Mouse (Mus musculus) small intestine, adult 2 months (tissue): ENCODE measurements around the gene Rasgrf1. TPM values are rescaled to one million over a fixed set of nuclear protein-coding genes. Genes with fewer than 3 reads are reported as not detected.

ENCODE experiments used
- H3K27ac ChIP-seq: fragments of 200-500 bp; 2 replicates; pipeline ENCODE4 v1.5.1; 2012; ENCODE audit warnings: low read depth, low read length, control low read depth, inconsistent platforms; ENCODE audit not compliant: insufficient read depth
- H3K27me3 ChIP-seq: fragments of 200-500 bp; 2 replicates; pipeline ENCODE4 v1.6.1; 2012; ENCODE audit warnings: mild to moderate bottlenecking, moderate library complexity, low read length, inconsistent platforms; ENCODE audit not compliant: control insufficient read depth, insufficient read depth
- H3K36me3 ChIP-seq: fragments of 200-500 bp; 2 replicates; pipeline ENCODE4 v1.6.1; 2012; ENCODE audit warnings: mild to moderate bottlenecking, low read length, control low read depth, inconsistent platforms; ENCODE audit not compliant: control insufficient read depth, insufficient read depth
- H3K4me1 ChIP-seq: fragments of 200-500 bp; 2 replicates; pipeline ENCODE4 v1.6.1; 2012; ENCODE audit warnings: low read length, inconsistent platforms, mixed read lengths; ENCODE audit not compliant: control insufficient read depth, insufficient read depth, insufficient read length
- H3K4me3 ChIP-seq: fragments of 200-500 bp; 2 replicates; pipeline ENCODE4 v1.5.1; 2012; ENCODE audit warnings: low read depth, mild to moderate bottlenecking, control low read depth, inconsistent platforms, low read length, moderate library complexity
- CTCF ChIP-seq: fragments of 200-500 bp; IDR thresholded peaks from 2 replicates; pipeline ENCODE4 v1.5.1; 2012; ENCODE audit warnings: low read depth, mild to moderate bottlenecking, control low read depth, inconsistent platforms, low read length, moderate library complexity, mixed read lengths; ENCODE audit not compliant: insufficient replicate concordance, insufficient read length; ENCODE audit errors: extremely low read depth
- POLR2A ChIP-seq: fragments of 200-500 bp; IDR thresholded peaks from 2 replicates; pipeline ENCODE4 v1.6.1; 2012; ENCODE audit warnings: low read depth, mild to moderate bottlenecking, control low read depth, inconsistent platforms, low read length, moderate library complexity
- WGBS: fragments of 180-500 bp; shearing (Covaris S2); methylation state at CpG from one replicate; pipeline ENCODE4 v1.1.7; 2018; 5-methylcytosine and 5-hydroxymethylcytosine counted together
- polyA plus RNA-seq: library from polyadenylated mRNA; depleted of rRNA; stranded (reverse); fragments of >200 nt; gene quantifications from 2 replicates; pipeline ENCODE4 v1.2.3, GENCODE M21; 2012; rRNA removed

The Rasgrf1 gene
- polyA plus RNA-seq, 1 experiment = 0.15 TPM

DNA sequence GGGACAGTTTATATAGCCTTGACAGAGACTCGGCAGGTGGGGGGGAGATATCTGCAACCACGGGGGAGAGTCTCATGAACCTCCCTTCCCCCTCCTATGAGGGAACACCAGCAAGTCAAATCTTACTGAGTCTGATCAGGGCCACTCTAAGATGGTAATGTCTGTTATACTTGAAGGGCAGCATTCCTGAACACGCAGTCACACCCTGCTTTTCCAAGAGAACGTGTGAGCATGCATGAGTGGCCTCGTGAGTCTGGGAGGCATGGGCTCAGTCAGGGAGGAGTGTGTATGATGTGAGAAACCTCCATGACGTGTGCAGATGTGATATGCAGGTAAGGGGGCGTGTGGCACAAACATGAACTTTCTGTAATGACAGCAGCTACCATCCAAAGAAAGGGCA lies 159.8 kb downstream of the Rasgrf1 start:
- Histone ChIP-seq H3K4me1 (no peaks in the 10 kb centered on the region), H3K27me3 (no peaks in the 10 kb centered on the region), H3K36me3 (peaks cover 11% of the 10 kb centered on the region), H3K27ac (no peak overlapping the region), H3K4me3 (no peak overlapping the region)
- 59% methylated on average over 7 of the region's 7 CpGs for WGBS
- no peak for TF ChIP-seq CTCF
- TF ChIP-seq POLR2A = no peak

DNA sequence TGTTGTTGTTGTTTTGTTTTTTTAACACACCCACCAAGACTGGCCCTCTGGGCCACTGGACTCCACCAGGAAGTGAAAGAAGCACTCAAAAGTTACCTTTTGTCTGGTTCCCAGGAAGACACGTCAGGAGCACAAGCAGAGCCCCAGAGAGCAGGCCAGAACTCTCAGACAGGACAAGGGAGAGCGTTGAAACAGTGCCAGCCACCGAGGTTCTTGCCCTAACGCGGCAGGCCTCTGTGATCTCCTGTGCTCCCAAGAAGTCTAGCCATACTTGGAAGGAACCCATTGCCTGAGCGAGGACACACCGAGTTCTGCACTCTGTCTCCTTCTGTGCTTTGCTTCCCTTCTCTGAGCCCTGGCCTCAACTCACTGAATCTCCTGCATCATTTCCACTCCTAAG lies 160.5 kb downstream of the Rasgrf1 start:
- H3K36me3 ChIP-seq = peaks cover 11% of the 10 kb centered on the region
- H3K27me3 ChIP-seq = no peaks in the 10 kb centered on the region
- TF ChIP-seq POLR2A (no peak), CTCF (no peak)
- H3K4me3 ChIP-seq = no peak overlapping the region
- H3K4me1 ChIP-seq = no peaks in the 10 kb centered on the region
- no peak overlapping the region for H3K27ac ChIP-seq
- WGBS = 78% methylated on average over 7 of the region's 7 CpGs

DNA sequence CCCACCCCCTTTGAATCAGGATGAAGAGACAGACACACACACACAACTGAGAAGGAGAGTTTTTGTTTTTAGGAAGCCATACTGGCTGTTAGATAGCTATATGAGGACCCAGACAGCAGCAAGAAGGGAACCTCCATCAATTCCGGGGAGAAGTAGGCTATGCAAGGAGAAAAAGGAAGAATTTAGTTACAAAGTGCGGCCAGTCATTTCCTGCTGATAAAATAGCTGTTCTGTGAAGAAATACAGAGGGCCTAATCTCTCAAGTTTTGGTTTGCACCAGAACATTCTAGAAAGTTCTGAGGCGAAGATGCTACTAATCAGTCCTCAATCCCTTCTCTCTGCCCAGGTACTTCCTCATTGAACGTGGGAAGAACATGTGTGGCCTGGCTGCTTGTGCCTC lies 165.6 kb downstream of the Rasgrf1 start:
- Histone ChIP-seq H3K4me1 (no peaks in the 10 kb centered on the region), H3K27me3 (no peaks in the 10 kb centered on the region), H3K36me3 (no peaks in the 10 kb centered on the region), H3K4me3 (no peak overlapping the region), H3K27ac (no peak overlapping the region)
- 81% methylated on average over 4 of the region's 4 CpGs for WGBS
- no peak for TF ChIP-seq CTCF

DNA sequence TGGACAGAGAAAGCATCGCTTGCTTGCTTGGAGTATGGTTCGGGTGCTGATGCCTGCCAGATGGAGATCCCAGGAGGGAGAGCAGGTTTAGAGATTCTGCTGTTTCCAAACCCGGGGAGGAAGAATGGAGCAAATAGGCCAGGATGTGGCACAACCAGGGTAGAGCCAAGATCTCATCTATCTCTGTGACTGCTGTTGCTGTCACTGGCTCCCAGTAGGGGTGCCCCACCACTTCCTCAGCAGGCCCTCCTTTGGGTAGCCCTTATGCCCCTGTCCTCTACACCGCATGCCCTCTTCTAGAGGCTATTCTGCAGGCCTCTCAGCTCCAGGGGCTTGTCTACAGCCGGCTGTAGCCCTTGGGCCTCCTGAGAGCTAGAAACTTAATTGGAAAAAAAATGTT lies 166.4 kb downstream of the Rasgrf1 start:
- no peaks in the 10 kb centered on the region for H3K4me1 ChIP-seq
- no peak overlapping the region for H3K27ac ChIP-seq
- no peaks in the 10 kb centered on the region for H3K36me3 ChIP-seq
- 89% methylated on average over 5 of the region's 5 CpGs for WGBS
- no peak overlapping the region for H3K4me3 ChIP-seq
- H3K27me3 ChIP-seq = no peaks in the 10 kb centered on the region
- no peak for TF ChIP-seq CTCF
- no peak for TF ChIP-seq POLR2A

Other genes with a start within 250 kb of the Rasgrf1 start
- 55.5 and 60.5 TPM in 2 replicates for gene Tmed3, start 204.8 kb upstream of the Rasgrf1 start, polyA plus RNA-seq
- not detected in 2 replicates for gene Ankrd34c, start 171.4 kb upstream of the Rasgrf1 start, polyA plus RNA-seq
- 24.9 and 33.8 TPM in 2 replicates for gene Ctsh, start 144.2 kb downstream of the Rasgrf1 start, polyA plus RNA-seq
- 8.3 and 21.0 TPM in 2 replicates for gene Morf4l1, start 204.9 kb downstream of the Rasgrf1 start, polyA plus RNA-seq